Mouse (Mus musculus): ENCODE results near the gene Nisch.

Gene Nisch

GRCm38 (mm10) chr14:31191936-31192335 is 24.8 kb downstream of the Nisch start:
- DNase-seq (ENCODE audit: low read depth, low spot score), result no peak

GRCm38 (mm10) chr14:31189348-31189747 is 27.4 kb downstream of the Nisch start:
- DNase-seq (ENCODE audit: low read depth, low spot score), result no peak

- no peak for DNase-seq (ENCODE audit: low read depth, low spot score)
Observed at GRCm38 (mm10) chr14:31188771-31189181, 28.0 kb downstream of the Nisch start.

- no peak for DNase-seq (ENCODE audit: low read depth, low spot score)
Observed at GRCm38 (mm10) chr14:31186656-31187055, 30.1 kb downstream of the Nisch start.

- DNase-seq (ENCODE audit: low read depth, low spot score), result no peak
Observed at GRCm38 (mm10) chr14:31184195-31184594, 32.6 kb downstream of the Nisch start.

- DNase-seq (ENCODE audit: low read depth, low spot score), result no peak
Observed at GRCm38 (mm10) chr14:31183541-31183940, 33.2 kb downstream of the Nisch start.

- DNase-seq (ENCODE audit: low read depth, low spot score), result no peak
Observed at GRCm38 (mm10) chr14:31182786-31183290, 33.9 kb downstream of the Nisch start.

GRCm38 (mm10) chr14:31181512-31181911 is 35.2 kb downstream of the Nisch start:
- no peak for DNase-seq (ENCODE audit: low read depth, low spot score)

- DNase-seq (ENCODE audit: low read depth, low spot score), result no peak
Observed at GRCm38 (mm10) chr14:31179677-31180365, 36.9 kb downstream of the Nisch start.

- no peak for DNase-seq (ENCODE audit: low read depth, low spot score)
Observed at GRCm38 (mm10) chr14:31177715-31178114, 39.0 kb downstream of the Nisch start.

GRCm38 (mm10) chr14:31177287-31177686 is 39.5 kb downstream of the Nisch start:
- no peak for DNase-seq (ENCODE audit: low read depth, low spot score)

GRCm38 (mm10) chr14:31173537-31173936 is 43.2 kb downstream of the Nisch start:
- no peak for DNase-seq (ENCODE audit: low read depth, low spot score)

GRCm38 (mm10) chr14:31172781-31173455 is 43.8 kb downstream of the Nisch start:
- DNase-seq (ENCODE audit: low read depth, low spot score), result no peak

GRCm38 (mm10) chr14:31171821-31172220 is 44.9 kb downstream of the Nisch start:
- no peak for DNase-seq (ENCODE audit: low read depth, low spot score)

GRCm38 (mm10) chr14:31171386-31171785 is 45.4 kb downstream of the Nisch start:
- no peak for DNase-seq (ENCODE audit: low read depth, low spot score)

GRCm38 (mm10) chr14:31170963-31171362 is 45.8 kb downstream of the Nisch start:
- no peak for DNase-seq (ENCODE audit: low read depth, low spot score)

- DNase-seq (ENCODE audit: low read depth, low spot score), result no peak
Observed at GRCm38 (mm10) chr14:31169508-31169907, 47.2 kb downstream of the Nisch start.

- DNase-seq (ENCODE audit: low read depth, low spot score), result no peak
Observed at GRCm38 (mm10) chr14:31168425-31168824, 48.3 kb downstream of the Nisch start, which contains the start of gene Stab1. Gene Stab1 (minus strand): TSS chr14:31168641.

GRCm38 (mm10) chr14:31166827-31167226 is 49.9 kb downstream of the Nisch start:
- no peak for DNase-seq (ENCODE audit: low read depth, low spot score)

- no peak for DNase-seq (ENCODE audit: low read depth, low spot score)
Observed at GRCm38 (mm10) chr14:31165991-31166630, 50.6 kb downstream of the Nisch start.

GRCm38 (mm10) chr14:31165458-31165857 is 51.3 kb downstream of the Nisch start:
- DNase-seq (ENCODE audit: low read depth, low spot score), result no peak

GRCm38 (mm10) chr14:31165010-31165409 is 51.7 kb downstream of the Nisch start:
- DNase-seq (ENCODE audit: low read depth, low spot score), result no peak
